Mouse (Mus musculus) midbrain, embryonic 12.5 days (tissue): ENCODE measurements at regions not wholly inside any gene's neighbourhood (a gene's known extent, or its start where the extent isn't known, plus 50 kb on each side); places are given as distances from the start of the nearest gene placed in this dataset.

ENCODE experiments used
- ATAC-seq: fragments of 200-750 bp; cut with Nextera tagmentation; 2 replicates; pipeline ENCODE4 v1.8.0; 2017; ENCODE audit warnings: low read depth, moderate TSS enrichment, moderate library complexity; ENCODE audit not compliant: low FRiP score
- H3K27ac ChIP-seq: fragments of 300-500 bp; sonication (generic); replicated peaks from 2 replicates; pipeline ENCODE4 v1.5.1; 2016; ENCODE audit warnings: mild to moderate bottlenecking
- H3K27me3 ChIP-seq: fragments of 300-500 bp; sonication (generic); 2 replicates; pipeline ENCODE4 v1.6.1; 2016; ENCODE audit warnings: mild to moderate bottlenecking
- H3K36me3 ChIP-seq: fragments of 300-500 bp; sonication (generic); 2 replicates; pipeline ENCODE4 v1.6.1; 2016
- H3K4me1 ChIP-seq: fragments of 300-500 bp; sonication (generic); 2 replicates; pipeline ENCODE4 v1.6.1; 2016
- H3K4me2 ChIP-seq: fragments of 300-500 bp; sonication (generic); replicated peaks from 2 replicates; pipeline ENCODE4 v1.6.1; 2016; ENCODE audit warnings: mild to moderate bottlenecking, moderate library complexity
- H3K4me3 ChIP-seq: fragments of 300-500 bp; sonication (generic); 2 replicates; pipeline ENCODE4 v1.5.1; 2016; ENCODE audit warnings: mild to moderate bottlenecking
- H3K9ac ChIP-seq: fragments of 300-500 bp; sonication (generic); replicated peaks from 2 replicates; pipeline ENCODE4 v1.6.1; 2016; ENCODE audit warnings: mild to moderate bottlenecking, moderate library complexity
- H3K9me3 ChIP-seq: fragments of 300-500 bp; sonication (generic); 2 replicates; pipeline ENCODE4 v1.6.1; 2016; ENCODE audit warnings: mild to moderate bottlenecking
- WGBS: fragments of 180-500 bp; shearing (Covaris S2); methylation state at CpG from one replicate; pipeline ENCODE4 v1.1.7; 2016; 5-methylcytosine and 5-hydroxymethylcytosine counted together

DNA sequence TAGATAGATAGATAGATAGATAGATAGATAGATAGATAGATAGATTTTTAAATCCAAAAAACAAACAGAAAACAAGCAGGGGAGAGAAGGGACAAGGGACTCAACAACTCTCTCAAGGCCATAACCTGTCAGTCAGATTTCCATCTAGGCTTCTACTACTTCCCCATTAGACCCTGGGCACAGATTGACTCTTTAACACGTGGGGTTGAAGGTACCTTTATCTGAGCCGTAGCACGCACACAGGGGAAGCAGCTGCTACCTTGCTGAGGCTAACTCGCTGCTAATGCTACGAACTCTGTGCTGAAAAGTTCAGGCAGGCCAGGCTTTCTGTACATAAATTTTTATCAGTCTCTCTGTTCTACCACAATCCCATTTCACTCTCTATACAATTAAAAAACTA, 191.4 kb upstream of the Tank start:
- no peaks in the 10 kb centered on the region for H3K4me1 ChIP-seq
- no peaks in the 10 kb centered on the region for H3K9me3 ChIP-seq
- H3K27ac ChIP-seq = no peak overlapping the region
- 88% methylated on average over 5 of the region's 5 CpGs for WGBS
- H3K4me2 ChIP-seq = no peak overlapping the region
- H3K9ac ChIP-seq = no peak overlapping the region
- no peaks in the 10 kb centered on the region for H3K36me3 ChIP-seq
- no peak overlapping the region for H3K4me3 ChIP-seq
- ATAC-seq = no peak
- no peaks in the 10 kb centered on the region for H3K27me3 ChIP-seq

- no peaks in the 10 kb centered on the region for H3K9me3 ChIP-seq
- no peak overlapping the region for H3K4me3 ChIP-seq
- H3K4me2 ChIP-seq = no peak overlapping the region
- 88% methylated on average over 6 of the region's 6 CpGs for WGBS
- no peaks in the 10 kb centered on the region for H3K36me3 ChIP-seq
- no peak overlapping the region for H3K27ac ChIP-seq
- no peaks in the 10 kb centered on the region for H3K4me1 ChIP-seq
- no peaks in the 10 kb centered on the region for H3K27me3 ChIP-seq
- no peak overlapping the region for H3K9ac ChIP-seq
- ATAC-seq = no peak
These were observed 193.9 kb upstream of the Tank start for GRCm38 (mm10) chr2:61384467-61384866.

- 100% methylated on average over 1 of the region's 1 CpGs for WGBS
- no peak overlapping the region for H3K4me2 ChIP-seq
- no peaks in the 10 kb centered on the region for H3K9me3 ChIP-seq
- no peaks in the 10 kb centered on the region for H3K27me3 ChIP-seq
- H3K36me3 ChIP-seq = no peaks in the 10 kb centered on the region
- no peak overlapping the region for H3K4me3 ChIP-seq
- no peak overlapping the region for H3K27ac ChIP-seq
- ATAC-seq = no peak
- no peak overlapping the region for H3K9ac ChIP-seq
- H3K4me1 ChIP-seq = no peaks in the 10 kb centered on the region
These were observed 194.6 kb upstream of the Tank start for GRCm38 (mm10) chr2:61383744-61384295.

GRCm38 (mm10) chr2:61379076-61379475, 199.3 kb upstream of the Tank start:
- H3K27ac ChIP-seq = no peak overlapping the region
- no peak overlapping the region for H3K9ac ChIP-seq
- H3K4me2 ChIP-seq = no peak overlapping the region
- no peak for ATAC-seq
- H3K36me3 ChIP-seq = no peaks in the 10 kb centered on the region
- H3K9me3 ChIP-seq = no peaks in the 10 kb centered on the region
- WGBS = 75% methylated on average over 5 of the region's 5 CpGs
- H3K4me1 ChIP-seq = no peaks in the 10 kb centered on the region
- no peaks in the 10 kb centered on the region for H3K27me3 ChIP-seq
- H3K4me3 ChIP-seq = no peak overlapping the region

GRCm38 (mm10) chr2:61378297-61378696, 200.1 kb upstream of the Tank start:
- WGBS = 94% methylated on average over 5 of the region's 5 CpGs
- no peak for ATAC-seq
- no peak overlapping the region for H3K4me2 ChIP-seq
- no peak overlapping the region for H3K4me3 ChIP-seq
- H3K27ac ChIP-seq = no peak overlapping the region
- H3K9ac ChIP-seq = no peak overlapping the region
- H3K9me3 ChIP-seq = no peaks in the 10 kb centered on the region
- H3K4me1 ChIP-seq = no peaks in the 10 kb centered on the region
- H3K27me3 ChIP-seq = no peaks in the 10 kb centered on the region
- H3K36me3 ChIP-seq = no peaks in the 10 kb centered on the region

- Histone ChIP-seq H3K4me3 (no peak overlapping the region), H3K4me1 (no peaks in the 10 kb centered on the region), H3K4me2 (no peak overlapping the region), H3K27ac (no peak overlapping the region), H3K9ac (no peak overlapping the region), H3K9me3 (no peaks in the 10 kb centered on the region), H3K27me3 (no peaks in the 10 kb centered on the region), H3K36me3 (no peaks in the 10 kb centered on the region)
- WGBS = 90% methylated on average over 8 of the region's 8 CpGs
- ATAC-seq = no peak
These were observed 200.6 kb upstream of the Tank start for GRCm38 (mm10) chr2:61377756-61378155.

DNA sequence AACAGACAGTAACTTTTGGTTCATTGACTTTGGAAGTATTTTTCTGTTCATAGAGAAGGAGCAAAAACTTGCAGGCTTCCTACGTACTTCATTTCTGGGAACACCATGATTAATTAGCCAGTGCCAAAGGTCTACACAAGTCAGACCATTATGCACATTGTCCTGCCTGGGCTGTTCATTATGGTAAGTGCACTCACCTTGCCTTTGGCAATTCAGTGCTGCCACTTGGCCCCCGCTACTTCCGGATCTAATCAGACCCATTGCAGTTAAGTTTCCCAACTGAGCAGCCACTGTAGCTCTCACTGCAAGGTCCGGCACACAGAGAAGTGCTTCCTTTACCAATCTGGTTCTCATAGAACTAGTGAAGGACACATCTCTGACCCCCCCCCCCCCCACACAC, 215.8 kb upstream of the Tank start:
- H3K4me1 ChIP-seq = no peaks in the 10 kb centered on the region
- H3K27ac ChIP-seq = no peak overlapping the region
- WGBS = 93% methylated on average over 4 of the region's 4 CpGs
- no peaks in the 10 kb centered on the region for H3K9me3 ChIP-seq
- ATAC-seq = no peak
- H3K27me3 ChIP-seq = no peaks in the 10 kb centered on the region
- no peak overlapping the region for H3K4me3 ChIP-seq
- no peak overlapping the region for H3K9ac ChIP-seq
- H3K36me3 ChIP-seq = no peaks in the 10 kb centered on the region
- H3K4me2 ChIP-seq = no peak overlapping the region

DNA sequence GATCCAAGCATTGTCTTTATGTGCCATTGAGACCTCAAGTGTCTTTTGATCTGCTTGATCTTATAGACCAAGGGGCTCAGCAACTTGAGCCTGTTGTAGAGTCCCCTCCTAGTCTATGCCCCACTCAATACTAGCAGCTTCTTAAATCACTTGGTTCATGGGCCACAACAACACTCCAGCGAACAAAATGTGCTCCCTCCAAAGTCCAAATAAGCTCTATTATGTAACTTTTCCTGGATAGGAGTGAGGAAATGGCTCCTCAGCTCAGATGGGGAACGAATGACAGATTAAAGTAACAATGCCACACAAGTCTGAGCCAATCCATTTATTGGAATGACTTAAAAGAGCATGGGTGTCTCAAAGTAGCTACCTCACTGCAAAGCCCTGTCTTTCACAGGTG, 217.0 kb upstream of the Tank start:
- H3K9ac ChIP-seq = no peak overlapping the region
- no peak overlapping the region for H3K27ac ChIP-seq
- no peak for ATAC-seq
- no peaks in the 10 kb centered on the region for H3K36me3 ChIP-seq
- no peak overlapping the region for H3K4me2 ChIP-seq
- H3K4me1 ChIP-seq = no peaks in the 10 kb centered on the region
- 86% methylated on average over 2 of the region's 2 CpGs for WGBS
- H3K4me3 ChIP-seq = no peak overlapping the region
- H3K9me3 ChIP-seq = no peaks in the 10 kb centered on the region
- H3K27me3 ChIP-seq = no peaks in the 10 kb centered on the region

DNA sequence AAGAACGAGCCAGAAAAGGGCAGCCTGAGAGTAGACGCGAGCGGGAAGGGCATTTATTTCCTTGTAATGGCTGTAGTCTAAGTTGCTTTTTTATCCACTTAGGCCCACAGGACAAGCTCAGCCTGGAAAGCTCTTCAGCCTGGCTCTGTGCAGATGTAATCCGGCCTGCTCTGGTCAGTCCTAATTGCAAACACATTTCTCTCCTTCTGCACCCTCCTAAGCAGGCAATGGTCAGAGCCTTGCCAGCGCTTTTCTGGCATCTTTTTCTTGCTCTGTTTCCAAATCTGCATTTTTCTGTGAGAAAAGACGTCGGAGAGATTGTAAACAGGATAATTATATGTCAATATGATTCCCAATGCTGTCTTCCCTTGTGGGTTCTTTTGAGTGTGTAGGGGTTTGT, 224.3 kb upstream of the Tank start:
- no peak overlapping the region for H3K9ac ChIP-seq
- no peaks in the 10 kb centered on the region for H3K36me3 ChIP-seq
- H3K4me3 ChIP-seq = no peak overlapping the region
- no peaks in the 10 kb centered on the region for H3K27me3 ChIP-seq
- no peaks in the 10 kb centered on the region for H3K4me1 ChIP-seq
- ATAC-seq = no peak
- no peak overlapping the region for H3K4me2 ChIP-seq
- 63% methylated on average over 8 of the region's 8 CpGs for WGBS
- H3K27ac ChIP-seq = no peak overlapping the region
- no peaks in the 10 kb centered on the region for H3K9me3 ChIP-seq

DNA sequence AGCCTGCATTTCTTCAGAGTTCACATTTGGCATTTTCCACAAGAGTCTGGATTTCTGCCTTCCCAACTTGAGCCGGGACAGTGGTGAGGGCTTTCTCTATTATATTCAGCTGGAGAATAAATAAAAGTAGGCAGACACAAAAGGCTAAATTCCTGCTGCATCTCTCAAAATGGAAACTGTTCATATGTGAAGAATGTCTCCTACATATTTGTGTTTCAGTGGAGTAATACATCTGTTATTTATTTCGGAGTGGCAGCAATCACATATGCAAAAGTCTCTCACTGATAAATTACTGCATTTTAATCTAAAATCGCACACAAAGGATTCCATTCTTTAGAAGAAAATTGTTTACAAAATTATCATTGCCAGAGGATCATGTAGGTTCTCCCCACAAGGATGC, 230.9 kb upstream of the Tank start:
- no peak overlapping the region for H3K4me2 ChIP-seq
- no peak for ATAC-seq
- H3K27ac ChIP-seq = no peak overlapping the region
- no peaks in the 10 kb centered on the region for H3K4me1 ChIP-seq
- H3K36me3 ChIP-seq = no peaks in the 10 kb centered on the region
- no peaks in the 10 kb centered on the region for H3K27me3 ChIP-seq
- H3K4me3 ChIP-seq = no peak overlapping the region
- no peak overlapping the region for H3K9ac ChIP-seq
- 94% methylated on average over 3 of the region's 3 CpGs for WGBS
- no peaks in the 10 kb centered on the region for H3K9me3 ChIP-seq

GRCm38 (mm10) chr2:61346012-61346760, 232.2 kb upstream of the Tank start:
- H3K4me2 ChIP-seq = no peak overlapping the region

GRCm38 (mm10) chr2:61345311-61345710, 233.1 kb upstream of the Tank start:
- 87% methylated on average over 7 of the region's 7 CpGs for WGBS
- H3K4me3 ChIP-seq = no peak overlapping the region
- no peaks in the 10 kb centered on the region for H3K9me3 ChIP-seq
- no peaks in the 10 kb centered on the region for H3K27me3 ChIP-seq
- no peak overlapping the region for H3K4me2 ChIP-seq
- ATAC-seq = no peak
- H3K36me3 ChIP-seq = no peaks in the 10 kb centered on the region
- no peaks in the 10 kb centered on the region for H3K4me1 ChIP-seq
- H3K27ac ChIP-seq = no peak overlapping the region
- no peak overlapping the region for H3K9ac ChIP-seq

More at GRCm38 (mm10) chr2:61346012-61346760, 232.2 kb upstream of the Tank start:
- Histone ChIP-seq H3K9ac (no peak overlapping the region), H3K9me3 (no peaks in the 10 kb centered on the region), H3K4me3 (no peak overlapping the region), H3K27ac (no peak overlapping the region), H3K27me3 (no peaks in the 10 kb centered on the region), H3K4me1 (no peaks in the 10 kb centered on the region), H3K36me3 (no peaks in the 10 kb centered on the region)
- WGBS = 65% methylated on average over 8 of the region's 8 CpGs
- ATAC-seq = no peak
